Mouse (Mus musculus): ENCODE data around the gene Galnt14. TPM values are rescaled to one million over a fixed set of nuclear protein-coding genes. Genes with fewer than 3 reads are reported as not detected.

Galnt14 gene
- polyA plus RNA-seq, 1 experiment from 2014 or later, result 5.6 TPM

DNA sequence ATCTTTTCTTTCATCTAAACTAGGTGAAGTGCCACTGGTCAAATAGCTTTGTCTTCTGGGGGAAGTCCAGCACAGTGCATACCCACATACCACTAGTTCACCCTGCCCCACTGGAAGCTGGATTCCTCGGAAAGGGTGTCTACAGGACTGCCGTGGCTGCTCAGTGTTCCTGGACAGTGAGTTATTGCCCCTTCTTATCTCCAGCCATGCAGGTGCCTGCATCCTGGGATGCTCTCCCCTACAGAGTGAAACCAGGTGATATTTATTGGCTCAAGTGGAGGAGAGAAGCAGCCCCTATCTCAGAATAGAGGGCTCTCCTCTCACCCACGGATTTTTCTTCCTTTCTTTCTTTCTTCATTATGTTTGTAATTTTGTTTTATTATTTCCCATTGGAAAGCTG, 222.9 kb downstream of the Galnt14 start:
- no peak overlapping the region for H3K27ac ChIP-seq (replicated peaks; ENCODE audit: low read depth, low read length)
- DNase-seq (ENCODE audit: low spot score), result no peak
- H3K27me3 ChIP-seq (replicated peaks; ENCODE audit: control insufficient read depth, insufficient read depth, low read length), result no peaks in the 10 kb centered on the region
- H3K4me2 ChIP-seq (ENCODE audit: low read depth, low read length), result no peak overlapping the region
- WGBS, result 66% methylated on average over 3 of the region's 3 CpGs
- H3K36me3 ChIP-seq (ENCODE audit: control insufficient read depth, insufficient read depth, low read length), result no peaks in the 10 kb centered on the region
- H3K4me3 ChIP-seq (ENCODE audit: low read depth, low read length), result no peak overlapping the region
- no peaks in the 10 kb centered on the region for H3K4me1 ChIP-seq (ENCODE audit: control insufficient read depth, insufficient read depth, low read length)
- H3K9ac ChIP-seq (ENCODE audit: low read depth, low read length), result no peak overlapping the region
- no peak for ATAC-seq (ENCODE audit: low read depth)
- H3K9me3 ChIP-seq (ENCODE audit: control insufficient read depth, low read length), result no peaks in the 10 kb centered on the region

DNA sequence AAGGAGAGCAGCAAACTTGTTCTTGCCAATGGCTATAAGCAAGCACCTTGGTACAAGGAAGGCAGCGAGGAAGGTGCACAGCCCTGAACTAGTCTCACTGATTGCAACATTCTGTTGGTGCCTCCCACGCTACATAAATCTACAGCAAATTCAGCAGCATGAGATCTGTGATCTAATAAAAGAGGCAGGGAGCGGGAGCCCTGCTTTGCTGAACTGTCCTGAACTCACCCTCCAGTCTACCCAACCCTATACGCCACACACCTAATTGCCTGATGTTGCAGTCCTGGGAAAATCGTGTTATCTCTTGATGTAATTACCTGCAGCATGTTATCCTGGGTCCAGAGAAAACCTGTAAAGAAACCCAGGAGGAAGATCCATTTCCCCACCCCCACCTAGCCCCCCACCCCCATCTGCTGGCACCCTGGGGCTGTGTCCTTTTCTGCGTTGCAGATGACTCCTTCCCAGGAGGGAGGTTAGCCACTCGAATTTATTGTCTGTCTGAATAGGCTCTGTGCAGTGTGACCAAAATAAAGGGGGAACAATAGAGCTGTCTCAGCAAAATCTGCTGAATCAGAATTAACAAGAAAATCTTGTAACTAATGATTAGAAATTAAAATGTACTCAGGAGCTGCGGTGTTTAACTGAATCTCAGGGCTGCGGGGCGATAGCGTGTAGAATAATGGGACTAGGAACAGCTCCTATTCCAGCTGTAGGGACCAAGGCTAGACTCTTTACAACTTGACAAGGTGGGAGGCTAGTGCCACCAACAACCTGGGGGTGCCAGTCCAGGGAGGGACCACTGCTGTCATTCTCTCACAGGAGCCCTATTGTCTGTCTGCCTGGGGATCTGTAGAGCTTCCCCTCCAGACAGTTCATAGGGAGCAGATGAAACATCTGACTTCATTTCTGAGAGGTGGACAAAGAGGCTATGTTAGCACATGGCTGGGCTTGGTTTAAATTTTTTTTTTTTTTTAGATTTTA, 232.9 kb downstream of the Galnt14 start:
- Histone ChIP-seq H3K36me3 (ENCODE audit: control insufficient read depth, insufficient read depth, low read length) (no peaks in the 10 kb centered on the region), H3K27me3 (replicated peaks; ENCODE audit: control insufficient read depth, insufficient read depth, low read length) (no peaks in the 10 kb centered on the region), H3K9me3 (ENCODE audit: control insufficient read depth, low read length) (no peaks in the 10 kb centered on the region), H3K27ac (replicated peaks; ENCODE audit: low read depth, low read length) (no peak overlapping the region), H3K4me3 (ENCODE audit: low read depth, low read length) (no peak overlapping the region), H3K4me2 (ENCODE audit: low read depth, low read length) (no peak overlapping the region), H3K9ac (ENCODE audit: low read depth, low read length) (no peak overlapping the region), H3K4me1 (ENCODE audit: control insufficient read depth, insufficient read depth, low read length) (no peaks in the 10 kb centered on the region)
- DNase-seq (ENCODE audit: low spot score) (no peak), ATAC-seq (ENCODE audit: low read depth) (no peak; the same call in 1 of the 2 replicates)
- 58% methylated on average over 11 of the region's 11 CpGs for WGBS

DNA sequence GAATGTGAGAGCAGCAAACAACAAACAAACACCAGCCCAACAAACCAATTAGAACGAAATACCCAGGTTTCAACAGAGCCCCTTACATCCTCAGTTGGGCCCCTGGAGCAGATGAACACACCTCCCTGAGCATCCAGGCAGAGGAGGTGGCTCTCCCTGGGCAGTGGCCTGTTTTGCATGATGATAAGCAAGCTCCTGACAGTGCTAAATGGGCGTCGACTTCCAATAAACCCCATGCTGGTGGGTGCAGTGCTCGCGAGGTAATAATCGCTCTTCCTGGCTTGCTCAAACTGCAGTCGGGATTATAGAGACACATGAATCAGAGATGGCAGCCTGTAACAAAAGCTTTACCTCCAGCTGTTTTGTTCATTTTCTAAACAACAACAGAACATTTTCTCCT, 235.9 kb downstream of the Galnt14 start:
- ATAC-seq (ENCODE audit: low read depth) (no peak), DNase-seq (ENCODE audit: low spot score) (no peak)
- H3K4me1 ChIP-seq (ENCODE audit: control insufficient read depth, insufficient read depth, low read length), result no peaks in the 10 kb centered on the region
- H3K27ac ChIP-seq (replicated peaks; ENCODE audit: low read depth, low read length), result no peak overlapping the region
- H3K4me2 ChIP-seq (ENCODE audit: low read depth, low read length), result no peak overlapping the region
- 61% methylated on average over 7 of the region's 7 CpGs for WGBS
- H3K9me3 ChIP-seq (ENCODE audit: control insufficient read depth, low read length), result no peaks in the 10 kb centered on the region
- no peak overlapping the region for H3K4me3 ChIP-seq (ENCODE audit: low read depth, low read length)
- no peaks in the 10 kb centered on the region for H3K27me3 ChIP-seq (replicated peaks; ENCODE audit: control insufficient read depth, insufficient read depth, low read length)
- no peaks in the 10 kb centered on the region for H3K36me3 ChIP-seq (ENCODE audit: control insufficient read depth, insufficient read depth, low read length)
- H3K9ac ChIP-seq (ENCODE audit: low read depth, low read length), result no peak overlapping the region

DNA sequence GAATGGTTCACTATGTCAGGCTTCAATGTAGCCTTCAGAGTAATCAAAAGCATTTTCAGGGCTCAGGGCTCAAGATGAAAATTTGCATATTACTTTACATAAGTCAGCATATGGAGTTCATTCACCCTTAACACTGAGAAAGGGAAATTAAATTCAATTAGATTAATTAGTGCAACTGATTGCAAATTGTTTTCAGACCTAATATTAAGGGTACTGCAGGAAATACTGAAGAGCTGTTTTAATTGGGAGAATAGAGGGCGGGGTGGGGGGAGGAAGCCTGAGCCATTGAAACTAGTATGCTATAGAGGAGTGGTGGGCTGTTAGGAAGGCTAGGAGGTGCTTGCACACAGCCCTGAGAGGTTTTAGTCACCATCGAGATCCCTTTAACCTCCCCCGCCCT, 237.2 kb downstream of the Galnt14 start:
- no peaks in the 10 kb centered on the region for H3K36me3 ChIP-seq (ENCODE audit: control insufficient read depth, insufficient read depth, low read length)
- WGBS, result 67% methylated on average over 3 of the region's 3 CpGs
- no peak for ATAC-seq (ENCODE audit: low read depth)

GRCm38 (mm10) chr17:73460874-73461273, 249.4 kb downstream of the Galnt14 start:
- ATAC-seq (ENCODE audit: low read depth) (no peak), DNase-seq (ENCODE audit: low spot score) (no peak)
- no peaks in the 10 kb centered on the region for H3K9me3 ChIP-seq (ENCODE audit: control insufficient read depth, low read length)
- H3K4me2 ChIP-seq (ENCODE audit: low read depth, low read length), result no peak overlapping the region
- no peaks in the 10 kb centered on the region for H3K36me3 ChIP-seq (ENCODE audit: control insufficient read depth, insufficient read depth, low read length)
- no peak overlapping the region for H3K4me3 ChIP-seq (ENCODE audit: low read depth, low read length)
- H3K27me3 ChIP-seq (replicated peaks; ENCODE audit: control insufficient read depth, insufficient read depth, low read length), result no peaks in the 10 kb centered on the region
- 70% methylated on average over 4 of the region's 4 CpGs for WGBS
- H3K4me1 ChIP-seq (ENCODE audit: control insufficient read depth, insufficient read depth, low read length), result no peaks in the 10 kb centered on the region
- H3K27ac ChIP-seq (replicated peaks; ENCODE audit: low read depth, low read length), result no peak overlapping the region
- H3K9ac ChIP-seq (ENCODE audit: low read depth, low read length), result no peak overlapping the region

More for the DNA sequence above, 237.2 kb downstream of the Galnt14 start:
- Histone ChIP-seq H3K4me3 (ENCODE audit: low read depth, low read length) (no peak overlapping the region), H3K9me3 (ENCODE audit: control insufficient read depth, low read length) (no peaks in the 10 kb centered on the region), H3K27me3 (replicated peaks; ENCODE audit: control insufficient read depth, insufficient read depth, low read length) (no peaks in the 10 kb centered on the region), H3K4me2 (ENCODE audit: low read depth, low read length) (no peak overlapping the region), H3K4me1 (ENCODE audit: control insufficient read depth, insufficient read depth, low read length) (no peaks in the 10 kb centered on the region), H3K9ac (ENCODE audit: low read depth, low read length) (no peak overlapping the region), H3K27ac (replicated peaks; ENCODE audit: low read depth, low read length) (no peak overlapping the region)
- no peak for DNase-seq (ENCODE audit: low spot score)

DNA sequence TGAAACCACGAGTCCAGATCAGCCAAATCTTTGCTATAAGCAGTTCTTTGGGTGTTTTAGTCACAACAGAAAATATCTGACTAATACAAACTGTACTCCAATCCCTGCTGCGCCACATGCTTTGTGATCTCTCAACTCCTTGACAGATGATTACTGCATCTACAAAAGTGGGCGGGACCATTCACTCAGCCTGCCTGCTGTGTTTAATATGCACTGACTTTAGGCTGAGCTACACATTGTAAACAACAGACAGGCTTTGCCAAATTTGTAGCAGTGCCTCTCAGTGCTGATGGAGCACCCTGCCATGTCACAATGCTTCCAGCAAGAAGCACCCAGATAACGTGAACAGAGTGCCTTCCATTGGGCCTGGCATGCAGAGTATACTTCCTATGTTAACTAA, 251.5 kb downstream of the Galnt14 start:
- Histone ChIP-seq H3K4me3 (ENCODE audit: low read depth, low read length) (no peak overlapping the region), H3K36me3 (ENCODE audit: control insufficient read depth, insufficient read depth, low read length) (no peaks in the 10 kb centered on the region), H3K27ac (replicated peaks; ENCODE audit: low read depth, low read length) (no peak overlapping the region), H3K4me1 (ENCODE audit: control insufficient read depth, insufficient read depth, low read length) (no peaks in the 10 kb centered on the region), H3K4me2 (ENCODE audit: low read depth, low read length) (no peak overlapping the region), H3K9me3 (ENCODE audit: control insufficient read depth, low read length) (no peaks in the 10 kb centered on the region), H3K27me3 (replicated peaks; ENCODE audit: control insufficient read depth, insufficient read depth, low read length) (no peaks in the 10 kb centered on the region), H3K9ac (ENCODE audit: low read depth, low read length) (no peak overlapping the region)
- ATAC-seq (ENCODE audit: low read depth) (no peak), DNase-seq (ENCODE audit: low spot score) (no peak)
- 76% methylated on average over 4 of the region's 4 CpGs for WGBS

DNA sequence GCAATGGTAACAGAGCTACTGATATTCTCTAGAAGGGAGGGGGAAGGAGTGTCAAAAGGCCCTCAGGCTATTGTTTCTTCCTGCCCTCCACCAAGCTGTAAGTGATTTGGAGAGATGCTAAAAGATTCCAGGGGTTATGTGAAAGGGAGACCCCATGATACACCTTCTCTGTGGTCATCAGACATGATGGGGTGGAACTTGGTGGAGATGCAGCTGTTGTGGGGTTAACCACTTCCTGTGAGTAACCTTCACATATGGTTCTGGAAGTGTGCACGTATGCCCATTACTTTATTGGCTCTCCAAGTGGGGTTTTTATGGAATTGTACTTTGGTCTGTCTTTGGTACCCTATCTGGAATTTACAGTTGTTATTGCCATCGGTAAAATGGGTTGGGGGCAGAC, 253.7 kb downstream of the Galnt14 start:
- H3K9ac ChIP-seq (ENCODE audit: low read depth, low read length), result no peak overlapping the region
- no peak overlapping the region for H3K27ac ChIP-seq (replicated peaks; ENCODE audit: low read depth, low read length)
- no peaks in the 10 kb centered on the region for H3K4me1 ChIP-seq (ENCODE audit: control insufficient read depth, insufficient read depth, low read length)
- no peaks in the 10 kb centered on the region for H3K27me3 ChIP-seq (replicated peaks; ENCODE audit: control insufficient read depth, insufficient read depth, low read length)
- DNase-seq (ENCODE audit: low spot score) (no peak), ATAC-seq (ENCODE audit: low read depth) (no peak)
- H3K36me3 ChIP-seq (ENCODE audit: control insufficient read depth, insufficient read depth, low read length), result no peaks in the 10 kb centered on the region
- no peak overlapping the region for H3K4me3 ChIP-seq (ENCODE audit: low read depth, low read length)
- WGBS, result 76% methylated on average over 2 of the region's 2 CpGs
- no peak overlapping the region for H3K4me2 ChIP-seq (ENCODE audit: low read depth, low read length)
- H3K9me3 ChIP-seq (ENCODE audit: control insufficient read depth, low read length), result no peaks in the 10 kb centered on the region

DNA sequence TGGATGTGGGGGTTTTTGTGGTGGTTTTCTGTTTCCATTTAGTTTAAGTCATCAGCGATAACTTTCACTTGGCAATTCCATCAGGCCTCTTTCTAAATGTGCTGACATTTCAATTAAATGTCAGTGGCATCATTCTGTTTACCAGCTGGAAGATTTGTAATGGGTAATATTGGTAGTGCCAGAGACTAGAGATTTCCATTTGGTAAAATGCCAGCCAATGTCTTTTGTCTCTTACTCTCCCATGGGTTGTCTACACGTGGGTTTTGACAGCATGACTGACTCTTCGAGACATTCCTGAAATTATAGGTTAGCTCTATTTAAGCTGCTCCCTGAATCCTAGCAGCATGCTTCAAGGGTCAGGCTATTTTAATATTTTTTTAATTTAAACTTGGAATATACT, 256.6 kb downstream of the Galnt14 start:
- no peaks in the 10 kb centered on the region for H3K36me3 ChIP-seq (ENCODE audit: control insufficient read depth, insufficient read depth, low read length)
- H3K4me1 ChIP-seq (ENCODE audit: control insufficient read depth, insufficient read depth, low read length), result no peaks in the 10 kb centered on the region
- ATAC-seq (ENCODE audit: low read depth), result no peak
- no peak overlapping the region for H3K4me3 ChIP-seq (ENCODE audit: low read depth, low read length)
- H3K9me3 ChIP-seq (ENCODE audit: control insufficient read depth, low read length), result no peaks in the 10 kb centered on the region
- 67% methylated on average over 3 of the region's 3 CpGs for WGBS
- H3K27ac ChIP-seq (replicated peaks; ENCODE audit: low read depth, low read length), result no peak overlapping the region
- H3K27me3 ChIP-seq (replicated peaks; ENCODE audit: control insufficient read depth, insufficient read depth, low read length), result no peaks in the 10 kb centered on the region
- H3K4me2 ChIP-seq (ENCODE audit: low read depth, low read length), result no peak overlapping the region
- H3K9ac ChIP-seq (ENCODE audit: low read depth, low read length), result no peak overlapping the region
- no peak for DNase-seq (ENCODE audit: low spot score)
